Mouse (Mus musculus): ENCODE data around the gene Gnb3. TPM values are rescaled to one million over a fixed set of nuclear protein-coding genes. Genes with fewer than 3 reads are reported as not detected.
"Not testable (repeated sequence)": the region's sequence is repeated elsewhere in the genome, so short reads cannot be mapped to it uniquely, and the experiment has no call there.

Gene Gnb3
- total RNA-seq, 2 experiments from 2014 or later = 0.32 to 0.46 TPM

- intact Hi-C loops (cut with DNase I) = no loop called here
- no peak for DNase-seq
These were observed 19.2 kb downstream of the Gnb3 start for GRCm38 (mm10) chr6:124820891-124821290.

- DNase-seq = no peak
- intact Hi-C loops (cut with DNase I) = no loop called here
These were observed 22.1 kb downstream of the Gnb3 start for GRCm38 (mm10) chr6:124817971-124818370.

GRCm38 (mm10) chr6:124817563-124817962, 22.5 kb downstream of the Gnb3 start:
- intact Hi-C loops (cut with DNase I) = no loop called here
- no peak for DNase-seq

- intact Hi-C loops (cut with DNase I) = no loop called here
- no peak for DNase-seq
These were observed 22.9 kb downstream of the Gnb3 start for GRCm38 (mm10) chr6:124817125-124817524.

- intact Hi-C loops (cut with DNase I) = no loop called here
- DNase-seq = no peak
These were observed 23.5 kb downstream of the Gnb3 start for GRCm38 (mm10) chr6:124816611-124817010.

GRCm38 (mm10) chr6:124814858-124815774, 25.0 kb downstream of the Gnb3 start:
- no peak for DNase-seq
- intact Hi-C loops (cut with DNase I) = no loop called here

- intact Hi-C loops (cut with DNase I) = no loop called here
- DNase-seq = peak; percentile 53
These were observed 25.6 kb downstream of the Gnb3 start for GRCm38 (mm10) chr6:124814448-124814847.

GRCm38 (mm10) chr6:124813933-124814332, 26.1 kb downstream of the Gnb3 start, which contains the start of gene Tpi1:
Gene Tpi1, minus strand, starts transcription at chr6:124814296.
- intact Hi-C loops (cut with DNase I) = no loop called here

GRCm38 (mm10) chr6:124813496-124813895, 26.6 kb downstream of the Gnb3 start:
- peak; percentile 72 for DNase-seq
- intact Hi-C loops (cut with DNase I) = no loop called here

More at GRCm38 (mm10) chr6:124813933-124814332, 26.1 kb downstream of the Gnb3 start, which contains the start of gene Tpi1:
- DNase-seq = peak; percentile 94

- intact Hi-C loops (cut with DNase I) = no loop called here
- no peak for DNase-seq
These were observed 27.2 kb downstream of the Gnb3 start for GRCm38 (mm10) chr6:124812848-124813247.

- intact Hi-C loops (cut with DNase I) = no loop called here
- no peak for DNase-seq
These were observed 28.1 kb downstream of the Gnb3 start for GRCm38 (mm10) chr6:124811701-124812560.

- DNase-seq = no peak
- intact Hi-C loops (cut with DNase I) = no loop called here
These were observed 28.7 kb downstream of the Gnb3 start for GRCm38 (mm10) chr6:124811403-124811665.

- DNase-seq; intact Hi-C loops (cut with DNase I): not testable (repeated sequence)
These were observed 29.3 kb downstream of the Gnb3 start for GRCm38 (mm10) chr6:124810566-124811402.

GRCm38 (mm10) chr6:124809775-124810538, 30.1 kb downstream of the Gnb3 start:
- intact Hi-C loops (cut with DNase I) = loop anchor here (5.0 kb wide), 1 partner anchor 53 kb away; the partner anchor contains the start of genes Atn1 and Gm45234
- DNase-seq = peak; percentile 45

- peak; percentile 87 for DNase-seq
- intact Hi-C loops (cut with DNase I) = loop anchor here (5.0 kb wide), 1 partner anchor 52 kb away; the partner anchor contains the start of genes Atn1 and Gm45234
These were observed 30.9 kb downstream of the Gnb3 start for GRCm38 (mm10) chr6:124809052-124809774.

- intact Hi-C loops (cut with DNase I) = loop anchor here (5.0 kb wide), 1 partner anchor 51 kb away; the partner anchor contains the start of genes Atn1 and Gm45234
These were observed 31.6 kb downstream of the Gnb3 start, which contains the start of gene Spsb2 for GRCm38 (mm10) chr6:124808358-124809012. Gene Spsb2, plus strand, starts transcription at chr6:124808661.

GRCm38 (mm10) chr6:124807986-124808357, 32.1 kb downstream of the Gnb3 start:
- DNase-seq = no peak
- intact Hi-C loops (cut with DNase I) = loop anchor here (5.0 kb wide), 1 partner anchor 51 kb away; the partner anchor contains the start of genes Atn1 and Gm45234

More at GRCm38 (mm10) chr6:124808358-124809012, 31.6 kb downstream of the Gnb3 start, which contains the start of gene Spsb2:
- DNase-seq = peak; percentile 71

- DNase-seq = no peak
- intact Hi-C loops (cut with DNase I) = loop anchor here (5.0 kb wide), 1 partner anchor 50 kb away; the partner anchor contains the start of genes Atn1 and Gm45234
These were observed 32.7 kb downstream of the Gnb3 start for GRCm38 (mm10) chr6:124807366-124807765.

Measured in left cerebral cortex, postnatal 4 days (tissue).